Mouse (Mus musculus): Measurements from ENCODE around the gene Dclre1c.

- TF ChIP-seq POLR2A (IDR thresholded peaks at IDR 0.05; ENCODE audit: insufficient read length, low read depth) (no peak), TCF12 (IDR thresholded peaks at IDR 0.05; ENCODE audit: insufficient read depth, poor library complexity, severe bottlenecking) (no peak), E2F4 (IDR thresholded peaks at IDR 0.05; ENCODE audit: insufficient read depth) (no peak)
Measured at GRCm38 (mm10) chr2:3420157-3420556, 3.8 kb upstream of the Dclre1c start.
